Mouse (Mus musculus): ENCODE measurements around the gene Wfikkn2.
"Not testable (repeated sequence)": the region's sequence is repeated elsewhere in the genome, so short reads cannot be mapped to it uniquely, and the experiment has no call there.

GRCm38 (mm10) chr11:94266155-94266554 is 20.4 kb upstream of the Wfikkn2 start:
- not testable (repeated sequence) for TF ChIP-seq CTCF, POLR2A (IDR thresholded peaks at IDR 0.05; ENCODE audit: insufficient read depth, low read depth, low read length)

All from olfactory bulb, adult 2 months (tissue).